Mouse (Mus musculus): ENCODE measurements around the gene Mtmr6.

- no peak for TF ChIP-seq CTCF (IDR thresholded peaks at IDR 0.05)
- no peak for TF ChIP-seq POLR2A (IDR thresholded peaks at IDR 0.05; ENCODE audit: insufficient read depth, low read depth, low read length)
- TF ChIP-seq EP300 (IDR thresholded peaks at IDR 0.05; ENCODE audit: insufficient read depth, low read depth, low read length): no peak
Measured at GRCm38 (mm10) chr14:60319231-60319630, 54.2 kb downstream of the Mtmr6 start.
